Mouse (Mus musculus) limb, embryonic 14.5 days (tissue): ENCODE data around the gene Neu1. TPM values are rescaled to one million over a fixed set of nuclear protein-coding genes. Genes with fewer than 3 reads are reported as not detected.
"Not testable (repeated sequence)": the region's sequence is repeated elsewhere in the genome, so short reads cannot be mapped to it uniquely, and the experiment has no call there.

Experiments used
- ATAC-seq: fragments of 200-750 bp; cut with Nextera tagmentation; 2 replicates; pipeline ENCODE4 v1.8.0; 2017; ENCODE audit warnings: low read depth, moderate number of reproducible peaks, moderate TSS enrichment; ENCODE audit not compliant: low FRiP score
- DNase-seq: peaks from one replicate; pipeline ENCODE4 v3.0.0-alpha.2; 2015; ENCODE audit warnings: low spot score
- H3K27ac ChIP-seq: fragments of 300-500 bp; sonication (generic); replicated peaks from 2 replicates; pipeline ENCODE4 v1.5.1; 2014; ENCODE audit warnings: low read depth, mild to moderate bottlenecking, low read length, moderate library complexity, mixed read lengths
- H3K27me3 ChIP-seq: fragments of 300-500 bp; sonication (generic); 2 replicates; pipeline ENCODE4 v1.6.1; 2014; ENCODE audit warnings: low read length, mixed read lengths; ENCODE audit not compliant: control insufficient read depth, insufficient read depth
- H3K36me3 ChIP-seq: fragments of 300-500 bp; sonication (generic); 2 replicates; pipeline ENCODE4 v1.6.1; 2014; ENCODE audit warnings: mild to moderate bottlenecking, low read length, moderate library complexity, mixed read lengths; ENCODE audit not compliant: control insufficient read depth, insufficient read depth
- H3K4me1 ChIP-seq: fragments of 300-500 bp; sonication (generic); 2 replicates; pipeline ENCODE4 v1.6.1; 2014; ENCODE audit warnings: antibody characterized with exemption, low read length, mixed read lengths; ENCODE audit not compliant: control insufficient read depth, insufficient read depth
- H3K4me2 ChIP-seq: fragments of 300-500 bp; sonication (generic); replicated peaks from 2 replicates; pipeline ENCODE4 v1.6.1; 2014; ENCODE audit warnings: low read depth, mild to moderate bottlenecking, low read length, moderate library complexity; ENCODE audit not compliant: severe bottlenecking
- H3K4me3 ChIP-seq: fragments of 300-500 bp; sonication (generic); replicated peaks from 2 replicates; pipeline ENCODE4 v1.5.1; 2014; ENCODE audit warnings: low read length
- H3K9ac ChIP-seq: fragments of 300-500 bp; sonication (generic); 2 replicates; pipeline ENCODE4 v1.6.1; 2014; ENCODE audit warnings: mild to moderate bottlenecking, low read depth, low read length, moderate library complexity; ENCODE audit not compliant: severe bottlenecking
- H3K9me3 ChIP-seq: fragments of 300-500 bp; sonication (generic); 2 replicates; pipeline ENCODE4 v1.6.1; 2016; ENCODE audit warnings: low read length; ENCODE audit not compliant: control insufficient read depth
- POLR2A ChIP-seq: fragments of 200-500 bp; IDR thresholded peaks from 2 replicates; pipeline ENCODE4 v1.8.0; 2012; ENCODE audit warnings: inconsistent platforms, mild to moderate bottlenecking, moderate library complexity, borderline replicate concordance; ENCODE audit not compliant: insufficient read depth, insufficient read length; ENCODE audit errors: extremely low read depth
- WGBS: fragments of 180-500 bp; shearing (Covaris S2); extraction: QIAGEN DNeasy Blood & Tissue Kit; methylation state at CpG from one replicate; pipeline ENCODE4 v1.1.7; 2014; 5-methylcytosine and 5-hydroxymethylcytosine counted together
- polyA plus RNA-seq, 2 experiments: library from polyadenylated mRNA; depleted of rRNA in 1 of 2; stranded (reverse) in 1 of 2; unstranded in 1 of 2; fragments of >200 nt; fragmentation: Nextera tagmentation in 1 of 2; extraction: Ambion mirVana in 1 of 2; gene quantifications; 2 replicates each; pipeline versions ENCODE4 v1.2.1 to v1.2.3; 2012 to 2014

The Neu1 gene
- polyA plus RNA-seq, 2 experiments, result 18.2 to 19.3 TPM

DNA sequence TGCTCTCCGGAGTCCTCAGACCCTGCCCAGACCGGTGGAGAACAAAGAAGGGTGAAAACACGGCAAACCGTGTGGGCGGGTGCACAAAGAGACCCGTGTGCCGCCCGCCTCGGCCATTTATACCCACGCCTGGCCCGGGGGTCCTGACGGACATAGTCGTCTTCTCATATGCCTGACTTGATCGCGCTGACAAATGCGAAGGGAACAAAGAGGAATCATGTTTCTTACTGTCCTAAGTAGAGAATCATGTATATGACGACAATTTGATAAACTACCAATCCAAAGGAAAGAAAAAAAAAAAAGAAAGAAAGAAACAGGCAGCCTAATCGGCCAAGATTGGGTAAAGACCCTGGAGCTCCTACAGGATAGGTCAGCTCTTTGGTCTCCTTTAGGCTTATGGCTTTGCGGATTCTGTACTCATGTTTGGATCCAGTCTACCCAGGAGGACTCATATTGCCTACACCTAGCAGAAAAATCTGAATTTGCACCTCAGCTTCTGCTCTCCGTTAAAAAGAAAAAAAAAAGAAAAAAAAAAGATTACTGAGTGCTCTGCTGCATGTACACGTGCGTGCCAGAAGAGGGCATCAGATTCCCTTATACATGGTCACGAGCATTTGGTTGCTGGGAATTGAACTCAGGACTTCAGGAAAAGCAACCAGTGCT is 21.5 kb downstream of the Neu1 start:
- H3K27me3 ChIP-seq, result peaks cover 7% of the 10 kb centered on the region; the same call in 1 of the 2 replicates
- peak; percentile 78 for DNase-seq
- no peaks in the 10 kb centered on the region for H3K9me3 ChIP-seq
- peak; percentile 87 for ATAC-seq
- peaks cover 23% of the 10 kb centered on the region for H3K36me3 ChIP-seq
- peak overlapping the region; percentile 95 for H3K27ac ChIP-seq
- peak; percentile 99 for TF ChIP-seq POLR2A
- H3K4me2 ChIP-seq, result peak overlapping the region; percentile 89
- H3K9ac ChIP-seq, result peak overlapping the region; percentile 99
- H3K4me3 ChIP-seq, result peak overlapping the region; percentile 98
- peaks cover 9% of the 10 kb centered on the region for H3K4me1 ChIP-seq
- WGBS, result 1% methylated on average over 23 of the region's 23 CpGs

DNA sequence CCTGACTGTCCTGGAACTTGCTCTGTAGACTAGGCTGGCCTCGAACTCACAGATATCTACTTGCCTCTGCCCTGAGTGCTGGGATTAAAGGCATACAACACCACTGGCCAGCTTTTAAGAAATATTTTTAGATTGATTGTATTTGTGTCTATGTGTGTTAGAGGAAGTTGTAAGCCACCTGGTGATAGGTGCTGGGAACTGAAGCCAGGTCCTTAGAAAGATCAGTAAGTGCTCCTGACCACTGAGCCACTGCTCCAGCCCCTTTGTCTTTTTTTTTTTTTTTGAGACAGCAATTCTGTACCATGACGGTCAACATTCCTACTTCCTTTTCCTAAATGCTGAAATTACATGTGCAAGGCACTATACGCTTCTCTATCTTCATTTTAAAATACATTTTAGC is 22.2 kb downstream of the Neu1 start:
- H3K4me2 ChIP-seq, result no peak overlapping the region
- peaks cover 7% of the 10 kb centered on the region; the same call in 1 of the 2 replicates for H3K27me3 ChIP-seq
- peaks cover 9% of the 10 kb centered on the region for H3K4me1 ChIP-seq
- H3K36me3 ChIP-seq, result peaks cover 23% of the 10 kb centered on the region
- ATAC-seq, result no peak
- TF ChIP-seq POLR2A, result no peak
- no peak overlapping the region; the same call in 1 of the 2 replicates for H3K9ac ChIP-seq
- no peak overlapping the region for H3K27ac ChIP-seq
- WGBS, result 91% methylated on average over 3 of the region's 3 CpGs
- no peaks in the 10 kb centered on the region for H3K9me3 ChIP-seq
- no peak overlapping the region for H3K4me3 ChIP-seq
- no peak for DNase-seq

DNA sequence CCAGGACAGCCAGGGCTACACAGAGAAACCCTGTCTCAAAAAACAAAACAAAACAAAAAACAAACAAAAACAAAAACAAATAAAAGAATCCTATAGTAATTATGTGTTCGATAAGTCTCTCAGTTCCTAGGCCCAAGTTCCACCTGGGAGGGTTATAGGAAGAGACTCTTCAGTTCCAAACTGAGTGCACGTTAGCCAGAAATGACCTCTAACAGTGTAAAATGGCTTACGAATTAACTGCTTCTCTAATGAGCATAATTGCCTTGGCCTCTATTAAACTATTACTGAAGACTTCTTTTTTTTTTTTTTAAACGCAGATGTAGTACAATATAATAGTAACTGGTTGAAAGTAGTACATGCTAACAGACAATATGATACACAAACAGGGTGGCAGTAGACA is 22.9 kb downstream of the Neu1 start:
- DNase-seq, result no peak
- no peak overlapping the region for H3K9ac ChIP-seq
- no peak for TF ChIP-seq POLR2A
- H3K4me3 ChIP-seq, result no peak overlapping the region
- no peak for ATAC-seq
- peaks cover 7% of the 10 kb centered on the region; the same call in 1 of the 2 replicates for H3K27me3 ChIP-seq
- peaks cover 23% of the 10 kb centered on the region for H3K36me3 ChIP-seq
- H3K9me3 ChIP-seq, result no peaks in the 10 kb centered on the region
- H3K4me1 ChIP-seq, result peaks cover 9% of the 10 kb centered on the region
- no peak overlapping the region for H3K4me2 ChIP-seq
- H3K27ac ChIP-seq, result no peak overlapping the region
- WGBS, result 85% methylated on average over 4 of the region's 4 CpGs

DNA sequence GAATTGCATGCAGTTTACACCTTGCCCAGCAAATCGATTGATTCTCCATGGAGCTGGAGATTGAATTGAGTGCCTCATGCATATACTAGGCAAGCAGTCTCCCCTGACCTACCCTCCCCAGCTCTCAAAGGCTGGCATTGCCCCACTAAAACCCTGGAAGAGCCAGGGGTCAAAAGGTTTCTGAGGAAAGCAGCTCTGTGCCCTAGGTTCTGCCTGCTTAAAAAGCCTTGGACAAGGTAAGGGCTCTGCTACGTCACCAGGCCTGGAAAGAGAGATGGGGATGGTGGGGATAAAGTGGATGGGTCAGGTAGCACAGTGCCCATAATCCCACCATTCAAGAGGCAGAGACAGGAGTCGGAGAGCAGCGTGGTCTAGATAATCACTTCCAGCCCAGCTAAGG is 23.8 kb downstream of the Neu1 start:
- no peak overlapping the region for H3K9ac ChIP-seq

DNA sequence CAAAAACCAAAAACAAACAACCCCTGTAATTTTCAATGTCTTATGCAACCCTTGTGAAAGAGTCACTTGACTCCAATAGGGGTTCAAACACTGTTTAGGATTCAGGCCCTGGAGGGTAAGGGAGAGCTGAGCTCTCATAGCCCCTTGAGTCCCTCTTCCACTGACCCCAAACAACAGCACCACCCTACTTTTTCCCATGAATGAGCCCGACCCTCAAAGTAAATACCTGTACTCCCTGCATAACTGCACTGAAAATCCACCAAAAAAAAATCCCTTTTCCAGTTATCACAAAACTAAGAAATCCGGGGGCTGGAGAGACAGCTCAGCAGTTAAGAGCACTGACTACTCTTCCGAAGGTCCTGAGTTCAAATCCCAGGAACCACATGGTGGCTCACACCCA is 24.8 kb downstream of the Neu1 start:
- Histone ChIP-seq H3K9me3 (no peaks in the 10 kb centered on the region), H3K4me1 (peaks cover 3% of the 10 kb centered on the region), H3K27ac (no peak overlapping the region), H3K9ac (no peak overlapping the region), H3K36me3 (peaks cover 7% of the 10 kb centered on the region), H3K27me3 (peaks cover 7% of the 10 kb centered on the region; the same call in 1 of the 2 replicates), H3K4me3 (no peak overlapping the region), H3K4me2 (no peak overlapping the region)
- ATAC-seq, result no peak
- no peak for DNase-seq
- TF ChIP-seq POLR2A, result no peak
- WGBS, result 79% methylated on average over 3 of the region's 3 CpGs

More for the DNA sequence above, 23.8 kb downstream of the Neu1 start:
- no peak for ATAC-seq
- no peak for DNase-seq
- Histone ChIP-seq H3K27me3 (peaks cover 7% of the 10 kb centered on the region; the same call in 1 of the 2 replicates), H3K9me3 (no peaks in the 10 kb centered on the region), H3K27ac (no peak overlapping the region), H3K4me2 (no peak overlapping the region), H3K4me3 (no peak overlapping the region), H3K4me1 (peaks cover 9% of the 10 kb centered on the region), H3K36me3 (peaks cover 17% of the 10 kb centered on the region)
- TF ChIP-seq POLR2A, result no peak
- 57% methylated on average over 4 of the region's 4 CpGs for WGBS

DNA sequence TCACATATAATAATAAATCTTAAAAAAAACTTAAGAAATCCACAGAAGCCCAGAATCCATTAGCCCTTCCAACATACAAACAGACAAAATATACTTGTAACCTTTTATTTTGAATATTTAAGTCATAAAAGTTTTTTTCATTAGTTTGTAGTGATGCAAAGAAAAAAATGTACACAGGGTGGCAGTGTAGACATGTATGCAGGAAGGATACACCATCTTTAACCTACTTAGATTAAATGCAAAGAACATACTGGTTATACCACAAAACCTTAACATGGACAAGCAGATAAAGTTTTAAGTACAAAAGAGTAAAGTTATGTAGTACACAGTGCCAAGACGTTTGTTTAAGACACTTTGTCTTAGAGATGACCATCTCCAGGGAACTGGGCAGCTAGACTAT is 25.3 kb downstream of the Neu1 start:
- Histone ChIP-seq H3K9me3 (no peaks in the 10 kb centered on the region), H3K27ac (no peak overlapping the region), H3K9ac (no peak overlapping the region), H3K4me2 (no peak overlapping the region), H3K36me3 (peaks cover 2% of the 10 kb centered on the region; the same call in 1 of the 2 replicates), H3K4me3 (no peak overlapping the region), H3K4me1 (no peaks in the 10 kb centered on the region; the same call in 1 of the 2 replicates), H3K27me3 (peaks cover 7% of the 10 kb centered on the region; the same call in 1 of the 2 replicates)
- 49% methylated on average over 1 of the region's 1 CpGs for WGBS
- no peak for DNase-seq
- no peak for ATAC-seq
- TF ChIP-seq POLR2A, result no peak

DNA sequence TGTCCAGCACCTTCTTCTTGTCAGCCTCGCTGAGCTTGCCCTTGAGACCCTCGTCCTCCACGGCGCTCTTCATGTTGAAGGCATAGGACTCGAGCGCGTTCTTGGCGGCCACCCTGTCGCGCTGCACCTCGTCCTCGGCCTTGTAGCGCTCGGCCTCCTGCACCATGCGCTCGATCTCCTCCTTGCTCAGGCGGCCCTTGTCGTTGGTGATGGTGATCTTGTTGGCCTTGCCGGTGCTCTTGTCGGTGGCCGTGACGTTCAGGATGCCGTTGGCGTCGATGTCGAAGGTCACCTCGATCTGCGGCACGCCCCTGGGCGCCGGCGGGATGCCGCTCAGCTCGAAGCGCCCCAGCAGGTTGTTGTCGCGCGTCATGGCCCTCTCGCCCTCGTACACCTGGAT is 26.2 kb downstream of the Neu1 start:
- 11% methylated on average over 17 of the region's 40 CpGs for WGBS
- H3K9me3 ChIP-seq, H3K4me2 ChIP-seq, H3K9ac ChIP-seq, H3K36me3 ChIP-seq, ATAC-seq, H3K27me3 ChIP-seq, H3K4me3 ChIP-seq, H3K4me1 ChIP-seq, H3K27ac ChIP-seq, DNase-seq: not testable (repeated sequence)

DNA sequence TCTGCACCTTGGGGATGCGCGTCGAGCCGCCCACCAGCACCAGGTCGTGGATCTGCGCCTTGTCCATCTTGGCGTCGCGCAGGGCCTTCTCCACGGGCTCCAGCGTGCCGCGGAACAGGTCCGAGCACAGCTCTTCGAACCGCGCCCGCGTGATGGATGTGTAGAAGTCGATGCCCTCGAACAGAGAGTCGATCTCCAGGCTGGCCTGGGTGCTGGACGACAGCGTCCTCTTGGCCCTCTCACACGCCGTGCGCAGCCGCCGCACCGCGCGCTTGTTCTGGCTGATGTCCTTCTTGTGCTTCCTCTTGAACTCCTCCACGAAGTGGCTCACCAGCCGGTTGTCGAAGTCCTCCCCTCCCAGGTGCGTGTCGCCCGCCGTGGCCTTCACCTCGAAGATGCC is 26.9 kb downstream of the Neu1 start:
- 37% methylated on average over 18 of the region's 40 CpGs for WGBS

More for the DNA sequence above, 26.9 kb downstream of the Neu1 start:
- not testable (repeated sequence) for H3K4me3 ChIP-seq, H3K27ac ChIP-seq, H3K4me2 ChIP-seq, H3K36me3 ChIP-seq, H3K9me3 ChIP-seq, ATAC-seq, H3K27me3 ChIP-seq, DNase-seq, H3K9ac ChIP-seq, H3K4me1 ChIP-seq
